In genomic region chr1:40967768-40968504, GRCm38 (mm10) we compare ENCODE assay signal across 17 mouse cellular contexts.
DNase-seq lines count a peak whose midpoint lies in the region; ATAC-seq and TF ChIP-seq lines count a peak whose summit lies in the region.
"Had no signal": no experiment of that assay in that cellular context is flagged by ENCODE, and none has a peak within 500 bp of the region (broad histone marks: within the 10 kb centered on the region; RNA-seq: fewer than 3 reads in every experiment).

No protein-coding gene starts in this region.

- DNase-seq in limb, embryonic 10.5 days (ENCODE audit: low spot score), result no peak
- DNase-seq in brain, embryonic 14.5 days (ENCODE audit: low read depth), result peak; percentile 84
- DNase-seq in B cell, adult 2 months, result no peak
- DNase-seq: adrenal gland, postnatal 10 days; cerebellum, postnatal 36 days; gastrocnemius, postnatal 10 days; right cerebral cortex, postnatal 14 days had no signal

- H3K27ac ChIP-seq in heart, embryonic 13.5 days (replicated peaks), result no peak overlapping the region
- no peak overlapping the region for H3K27ac ChIP-seq in heart, embryonic 11.5 days (ENCODE audit: low read depth, low read length)
- H3K27ac ChIP-seq in limb, embryonic 13.5 days, result no peak overlapping the region
- H3K27ac ChIP-seq in limb, embryonic 10.5 days, result no peak overlapping the region
- H3K27ac ChIP-seq in neural tube, embryonic 15.5 days (replicated peaks), result no peak overlapping the region
- H3K27ac ChIP-seq: liver, embryonic 12.5 days; midbrain, embryonic 10.5 days; neural tube, embryonic 12.5 days had no signal

- H3K36me3 ChIP-seq in heart, embryonic 13.5 days, result no peaks in the 10 kb centered on the region
- H3K36me3 ChIP-seq in heart, embryonic 11.5 days (ENCODE audit: control insufficient read depth, insufficient read depth, low read length), result no peaks in the 10 kb centered on the region
- H3K36me3 ChIP-seq in limb, embryonic 13.5 days, result no peaks in the 10 kb centered on the region
- H3K36me3 ChIP-seq in limb, embryonic 10.5 days, result no peaks in the 10 kb centered on the region
- H3K36me3 ChIP-seq in neural tube, embryonic 15.5 days, result no peaks in the 10 kb centered on the region
- H3K36me3 ChIP-seq: liver, embryonic 12.5 days; midbrain, embryonic 10.5 days; neural tube, embryonic 12.5 days had no signal

- no peaks in the 10 kb centered on the region for H3K27me3 ChIP-seq in heart, embryonic 13.5 days (replicated peaks)
- no peaks in the 10 kb centered on the region for H3K27me3 ChIP-seq in heart, embryonic 11.5 days (ENCODE audit: control insufficient read depth, insufficient read depth, low read length)
- H3K27me3 ChIP-seq in limb, embryonic 13.5 days, result no peaks in the 10 kb centered on the region
- no peaks in the 10 kb centered on the region for H3K27me3 ChIP-seq in limb, embryonic 10.5 days (ENCODE audit: low read depth, poor library complexity, severe bottlenecking)
- no peaks in the 10 kb centered on the region; the same call in 1 of the 2 replicates for H3K27me3 ChIP-seq in neural tube, embryonic 15.5 days (replicated peaks)
- H3K27me3 ChIP-seq: liver, embryonic 12.5 days; neural tube, embryonic 12.5 days had no signal

- TF ChIP-seq POLR2A in brain, embryonic 14.5 days (IDR thresholded peaks at IDR 0.05; ENCODE audit: borderline replicate concordance, extremely low read depth, insufficient read depth, insufficient read length, poor library complexity, severe bottlenecking), result no peak

- peak overlapping the region; percentile 31 for H3K4me2 ChIP-seq in heart, embryonic 13.5 days
- H3K4me2 ChIP-seq in heart, embryonic 11.5 days, result no peak overlapping the region
- 0 out of 2 replicates have a peak overlapping the region, but pooled peaks have one; percentile 15 for H3K4me2 ChIP-seq in limb, embryonic 13.5 days (replicated peaks)
- peak overlapping the region; percentile 11; the same call in 1 of the 2 replicates for H3K4me2 ChIP-seq in neural tube, embryonic 15.5 days
- H3K4me2 ChIP-seq: liver, embryonic 12.5 days; neural tube, embryonic 12.5 days had no signal

- no peak for TF ChIP-seq CTCF in brain, embryonic 14.5 days (IDR thresholded peaks at IDR 0.05; ENCODE audit: borderline replicate concordance, extremely low read depth, insufficient read depth, insufficient read length)

- WGBS in heart, embryonic 13.5 days, result 61% methylated on average over 17 of the region's 17 CpGs
- 69% methylated on average over 17 of the region's 17 CpGs for WGBS in heart, embryonic 11.5 days (ENCODE audit: insufficient replicate concordance)
- 61% methylated on average over 17 of the region's 17 CpGs for WGBS in limb, embryonic 13.5 days
- 80% methylated on average over 17 of the region's 17 CpGs for WGBS in limb, embryonic 10.5 days
- 66% methylated on average over 17 of the region's 17 CpGs for WGBS in neural tube, embryonic 15.5 days

- H3K9me3 ChIP-seq in heart, embryonic 13.5 days, result no peaks in the 10 kb centered on the region
- H3K9me3 ChIP-seq in heart, embryonic 11.5 days (replicated peaks; ENCODE audit: control insufficient read depth, low read length), result no peaks in the 10 kb centered on the region
- no peaks in the 10 kb centered on the region for H3K9me3 ChIP-seq in limb, embryonic 13.5 days
- H3K9me3 ChIP-seq in limb, embryonic 10.5 days (replicated peaks), result no peaks in the 10 kb centered on the region
- no peaks in the 10 kb centered on the region for H3K9me3 ChIP-seq in neural tube, embryonic 15.5 days (replicated peaks)
- H3K9me3 ChIP-seq: liver, embryonic 12.5 days; midbrain, embryonic 10.5 days; neural tube, embryonic 12.5 days had no signal

- H3K4me3 ChIP-seq in heart, embryonic 13.5 days, result no peak overlapping the region
- H3K4me3 ChIP-seq in heart, embryonic 11.5 days (ENCODE audit: low read depth, low read length), result no peak overlapping the region
- H3K4me3 ChIP-seq in limb, embryonic 13.5 days, result no peak overlapping the region
- H3K4me3 ChIP-seq in limb, embryonic 10.5 days, result no peak overlapping the region
- H3K4me3 ChIP-seq in neural tube, embryonic 15.5 days (replicated peaks), result no peak overlapping the region
- H3K4me3 ChIP-seq: liver, embryonic 12.5 days; midbrain, embryonic 10.5 days; neural tube, embryonic 12.5 days had no signal

- ATAC-seq in heart, embryonic 13.5 days (ENCODE audit: extremely low read depth, insufficient number of reproducible peaks, low FRiP score, low TSS enrichment), result no peak
- no peak for ATAC-seq in heart, embryonic 11.5 days (replicated peaks; ENCODE audit: insufficient number of reproducible peaks, low FRiP score, low TSS enrichment)
- no peak for ATAC-seq in limb, embryonic 13.5 days (ENCODE audit: low FRiP score, low read depth)
- ATAC-seq in neural tube, embryonic 15.5 days (ENCODE audit: low FRiP score), result no peak
- no peak for ATAC-seq in inflammation-experienced regulatory T-cells, adult 6 months
- ATAC-seq: intestine, embryonic 16.5 days; liver, embryonic 12.5 days; lung, postnatal 0 days had no signal

- H3K9ac ChIP-seq in heart, embryonic 13.5 days, result no peak overlapping the region
- no peak overlapping the region for H3K9ac ChIP-seq in heart, embryonic 11.5 days (ENCODE audit: low read depth, low read length)
- H3K9ac ChIP-seq in limb, embryonic 13.5 days, result no peak overlapping the region
- H3K9ac ChIP-seq in neural tube, embryonic 15.5 days (replicated peaks), result no peak overlapping the region
- H3K9ac ChIP-seq: liver, embryonic 12.5 days; neural tube, embryonic 12.5 days had no signal

- H3K4me1 ChIP-seq in heart, embryonic 13.5 days, result peaks cover 7% of the 10 kb centered on the region; the same call in 1 of the 2 replicates
- no peaks in the 10 kb centered on the region for H3K4me1 ChIP-seq in heart, embryonic 11.5 days (ENCODE audit: control insufficient read depth, insufficient read depth, low read length)
- H3K4me1 ChIP-seq in limb, embryonic 13.5 days, result no peaks in the 10 kb centered on the region
- H3K4me1 ChIP-seq in limb, embryonic 10.5 days, result peaks cover 23% of the 10 kb centered on the region
- no peaks in the 10 kb centered on the region for H3K4me1 ChIP-seq in neural tube, embryonic 15.5 days
- H3K4me1 ChIP-seq: liver, embryonic 12.5 days; midbrain, embryonic 10.5 days; neural tube, embryonic 12.5 days had no signal
